Mouse (Mus musculus): ENCODE results near the gene Dhx40. TPM values are rescaled to one million over a fixed set of nuclear protein-coding genes. Genes with fewer than 3 reads are reported as not detected.
"Not testable (repeated sequence)": the region's sequence is repeated elsewhere in the genome, so short reads cannot be mapped to it uniquely, and the experiment has no call there.

The Dhx40 gene
- polyA plus RNA-seq, 1 experiment from 2014 or later: 38.3 TPM

DNA sequence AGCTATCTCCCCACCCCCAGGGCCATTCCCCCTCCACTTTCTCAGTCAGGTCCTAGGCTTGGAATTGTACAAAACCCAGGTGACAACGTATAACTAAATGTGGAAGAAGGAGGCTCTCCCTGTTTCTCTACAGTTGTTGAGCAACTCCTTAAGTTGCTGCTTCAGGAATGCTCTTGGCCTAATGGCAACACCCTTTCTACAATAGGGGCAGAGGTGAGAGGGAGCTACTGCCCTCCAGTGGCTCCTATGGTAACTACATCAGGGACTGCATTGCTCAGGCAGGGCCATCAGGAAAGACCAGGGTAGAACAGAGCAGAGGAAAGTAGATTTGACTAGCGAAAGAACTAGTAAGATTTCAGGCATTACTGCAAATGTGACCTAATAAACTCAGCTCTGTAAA is 28.8 kb upstream of the Dhx40 start:
- WGBS: 42% methylated on average over 2 of the region's 2 CpGs
- no peaks in the 10 kb centered on the region for H3K9me3 ChIP-seq (replicated peaks)
- no peak overlapping the region for H3K4me3 ChIP-seq
- H3K27ac ChIP-seq: no peak overlapping the region
- H3K36me3 ChIP-seq (ENCODE audit: poor library complexity, severe bottlenecking): no peaks in the 10 kb centered on the region
- no peak overlapping the region for H3K9ac ChIP-seq
- peaks cover 24% of the 10 kb centered on the region for H3K4me1 ChIP-seq
- no peak for ATAC-seq
- H3K4me2 ChIP-seq: no peak overlapping the region
- H3K27me3 ChIP-seq: no peaks in the 10 kb centered on the region

DNA sequence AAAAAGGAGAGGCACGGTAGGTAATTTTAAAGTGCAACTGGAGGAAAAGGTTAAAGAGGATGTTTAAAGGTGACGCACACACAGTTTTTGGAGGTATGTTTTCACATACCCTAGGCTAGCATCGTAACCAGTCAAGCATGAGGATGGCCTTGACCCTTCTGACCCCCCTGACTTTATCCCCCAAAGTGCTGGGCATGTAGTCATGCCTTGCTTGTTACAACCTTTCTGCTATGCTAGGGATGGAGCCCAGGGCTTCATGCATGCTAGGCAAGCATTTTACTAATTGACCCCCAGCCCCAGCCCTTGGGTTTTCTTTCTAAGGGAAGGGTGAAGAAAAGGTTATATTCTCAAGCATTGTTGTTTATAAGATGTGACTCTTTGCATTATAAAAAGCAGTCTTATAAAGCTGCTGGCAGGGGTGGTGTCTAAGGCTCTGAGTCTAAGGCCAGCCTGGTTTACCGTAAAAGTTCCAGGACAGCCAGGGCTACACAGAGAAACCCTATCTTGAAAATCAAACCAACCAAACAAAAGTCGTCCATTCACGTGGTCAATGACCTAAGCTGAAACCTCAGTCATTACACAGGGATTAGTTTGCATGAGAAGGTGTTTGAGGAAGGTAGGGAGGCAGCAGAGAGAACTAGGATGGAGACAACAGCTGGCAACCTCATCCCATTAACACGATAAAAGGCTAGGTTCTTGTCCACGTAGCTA is 27.2 kb upstream of the Dhx40 start:
- ATAC-seq: no peak
- H3K4me3 ChIP-seq: no peak overlapping the region
- no peaks in the 10 kb centered on the region for H3K36me3 ChIP-seq (ENCODE audit: poor library complexity, severe bottlenecking)
- H3K4me1 ChIP-seq: peaks cover 9% of the 10 kb centered on the region
- no peak overlapping the region for H3K9ac ChIP-seq
- no peak overlapping the region for H3K4me2 ChIP-seq
- no peaks in the 10 kb centered on the region for H3K27me3 ChIP-seq
- H3K27ac ChIP-seq: no peak overlapping the region
- H3K9me3 ChIP-seq (replicated peaks): no peaks in the 10 kb centered on the region
- WGBS: 55% methylated on average over 8 of the region's 8 CpGs

DNA sequence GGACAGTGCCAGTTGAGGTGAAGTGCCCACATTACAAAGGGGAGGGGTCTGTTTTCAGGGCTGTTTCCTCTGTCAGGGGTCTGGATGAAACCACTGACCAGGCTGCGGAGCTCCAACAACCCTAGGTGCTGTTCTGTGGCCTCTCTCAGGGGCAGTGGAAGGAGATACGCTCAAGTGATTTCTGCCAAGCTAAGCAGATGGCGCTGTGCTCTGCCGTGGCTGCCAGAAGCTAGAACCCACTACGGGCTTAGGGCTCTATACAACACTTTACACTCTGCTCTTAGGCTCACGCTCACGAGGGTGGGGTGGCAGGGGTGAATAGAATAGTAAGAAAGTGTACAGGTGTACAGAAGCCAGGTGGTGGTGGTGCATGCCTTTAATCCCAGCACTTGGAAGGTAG is 26.5 kb upstream of the Dhx40 start:
- H3K9ac ChIP-seq: no peak overlapping the region
- ATAC-seq: no peak
- 0 out of 2 replicates have a peak, but pooled peaks cover 2% of the 10 kb centered on the region for H3K4me1 ChIP-seq
- H3K4me3 ChIP-seq: no peak overlapping the region
- H3K4me2 ChIP-seq: no peak overlapping the region
- no peak overlapping the region for H3K27ac ChIP-seq
- no peaks in the 10 kb centered on the region for H3K9me3 ChIP-seq (replicated peaks)
- no peaks in the 10 kb centered on the region for H3K27me3 ChIP-seq
- WGBS: 85% methylated on average over 7 of the region's 7 CpGs
- H3K36me3 ChIP-seq (ENCODE audit: poor library complexity, severe bottlenecking): no peaks in the 10 kb centered on the region

DNA sequence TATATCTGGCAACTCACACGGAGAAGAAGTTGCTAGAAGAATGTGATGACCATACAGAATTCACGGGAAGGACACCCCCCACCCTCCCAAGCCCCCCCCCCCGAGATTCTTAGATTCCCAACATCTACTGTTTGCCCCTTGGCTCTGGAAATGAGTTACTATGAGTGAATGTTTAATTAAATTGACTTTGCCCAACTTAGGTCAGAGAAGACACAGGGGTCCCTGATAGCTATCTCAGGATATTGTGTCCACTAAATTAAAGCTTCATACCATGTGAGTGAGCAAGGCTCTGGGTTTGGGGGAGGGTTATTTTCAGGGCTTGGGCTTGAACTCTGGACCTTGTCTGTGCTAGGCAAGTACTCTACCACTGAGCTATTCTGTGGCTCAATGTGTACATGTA is 25.6 kb upstream of the Dhx40 start:
- H3K27me3 ChIP-seq: no peaks in the 10 kb centered on the region
- no peak overlapping the region for H3K4me2 ChIP-seq
- no peak overlapping the region for H3K4me3 ChIP-seq
- H3K27ac ChIP-seq: no peak overlapping the region
- H3K36me3 ChIP-seq (ENCODE audit: poor library complexity, severe bottlenecking): no peaks in the 10 kb centered on the region
- H3K9me3 ChIP-seq (replicated peaks): no peaks in the 10 kb centered on the region
- ATAC-seq: no peak
- WGBS: 76% methylated on average over 3 of the region's 3 CpGs
- no peaks in the 10 kb centered on the region for H3K4me1 ChIP-seq
- no peak overlapping the region for H3K9ac ChIP-seq

DNA sequence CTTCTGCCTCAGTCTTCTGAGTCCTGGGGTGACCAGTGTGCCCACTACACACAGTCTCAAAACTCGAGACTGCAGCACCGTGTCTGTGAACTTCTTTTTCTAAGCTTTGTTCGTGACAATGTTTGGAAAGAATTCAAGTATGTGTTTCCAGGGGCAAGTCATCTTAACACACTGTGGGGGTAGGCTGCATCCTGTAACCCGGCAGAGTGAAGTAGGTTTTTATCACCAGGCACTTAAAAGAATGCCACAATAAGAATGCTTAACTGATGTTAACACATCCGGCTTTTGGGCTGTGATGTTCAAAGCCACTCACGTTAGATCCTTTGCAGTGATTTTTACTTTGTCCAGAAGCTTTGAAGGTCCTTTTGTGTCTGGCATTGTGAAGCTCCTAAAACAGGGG is 20.9 kb upstream of the Dhx40 start:
- WGBS: 75% methylated on average over 6 of the region's 6 CpGs
- no peak for ATAC-seq
- Histone ChIP-seq H3K4me3 (no peak overlapping the region), H3K27me3 (no peaks in the 10 kb centered on the region), H3K9ac (no peak overlapping the region), H3K27ac (no peak overlapping the region), H3K36me3 (ENCODE audit: poor library complexity, severe bottlenecking) (no peaks in the 10 kb centered on the region), H3K9me3 (replicated peaks) (no peaks in the 10 kb centered on the region), H3K4me2 (no peak overlapping the region), H3K4me1 (no peaks in the 10 kb centered on the region)

DNA sequence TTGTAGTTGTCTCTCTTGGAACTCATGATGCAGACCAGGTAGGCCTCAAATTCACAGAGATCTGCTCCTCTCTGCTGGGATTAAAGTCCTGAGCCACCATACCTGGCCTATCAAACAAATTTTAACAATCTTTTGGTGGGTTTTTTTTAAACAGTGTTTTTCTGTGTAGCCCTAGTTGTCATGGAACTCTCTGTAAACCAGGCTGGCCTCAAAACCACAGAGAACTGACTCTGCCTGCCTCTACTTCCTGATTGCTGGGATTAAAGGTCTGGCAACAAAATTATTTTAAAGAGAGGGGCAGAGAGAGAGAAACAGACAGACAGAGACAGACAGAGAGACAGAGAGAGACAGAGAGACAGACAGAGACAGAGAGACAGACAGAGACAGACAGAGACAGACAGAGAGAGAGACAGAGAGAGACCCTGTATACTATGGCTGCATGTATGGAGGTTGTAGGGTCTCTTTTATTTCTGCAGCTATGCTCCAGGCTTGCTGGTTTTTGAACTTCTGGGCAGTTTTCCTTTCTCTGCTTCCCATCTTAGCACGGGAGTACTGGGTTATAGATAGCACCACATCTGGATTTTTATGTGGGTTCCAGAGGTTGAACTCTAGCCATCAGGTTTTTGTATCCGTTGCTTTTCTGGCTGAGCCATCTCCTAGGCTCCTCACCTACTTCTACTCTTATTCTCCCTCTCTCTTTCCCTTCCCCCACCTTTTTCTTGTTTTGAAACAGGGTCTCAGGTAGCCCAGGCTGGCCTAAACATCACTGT is 20.1 kb upstream of the Dhx40 start:
- Histone ChIP-seq H3K4me2 (no peak overlapping the region), H3K9me3 (replicated peaks) (no peaks in the 10 kb centered on the region), H3K9ac (no peak overlapping the region), H3K27me3 (no peaks in the 10 kb centered on the region), H3K27ac (no peak overlapping the region), H3K4me1 (no peaks in the 10 kb centered on the region), H3K36me3 (ENCODE audit: poor library complexity, severe bottlenecking) (no peaks in the 10 kb centered on the region), H3K4me3 (no peak overlapping the region)
- WGBS: 89% methylated on average over 2 of the region's 2 CpGs
- no peak for ATAC-seq

DNA sequence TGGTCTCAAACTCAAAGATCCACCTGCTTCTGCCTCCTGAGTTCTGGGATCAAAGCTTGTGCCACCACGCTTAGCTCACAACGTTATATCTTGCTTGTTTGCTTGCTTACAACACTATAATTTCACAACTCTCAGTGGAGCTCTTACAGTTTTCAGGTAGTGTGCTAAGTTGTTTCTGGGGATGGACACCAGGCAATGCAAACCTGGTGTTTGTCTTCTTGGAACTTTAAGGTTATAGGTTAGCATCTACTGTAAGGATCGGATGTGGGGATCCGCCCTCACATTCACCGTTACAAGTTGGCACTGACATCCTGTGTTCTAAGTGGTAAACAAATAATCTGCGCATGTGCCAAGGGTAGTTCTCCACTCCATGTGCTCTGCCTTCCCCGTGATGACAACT is 16.9 kb upstream of the Dhx40 start:
- ATAC-seq: no peak
- 91% methylated on average over 7 of the region's 7 CpGs for WGBS
- no peak overlapping the region for H3K4me3 ChIP-seq
- no peak overlapping the region for H3K9ac ChIP-seq
- no peaks in the 10 kb centered on the region for H3K27me3 ChIP-seq
- no peaks in the 10 kb centered on the region for H3K9me3 ChIP-seq (replicated peaks)
- no peak overlapping the region for H3K27ac ChIP-seq
- H3K4me1 ChIP-seq: peaks cover 5% of the 10 kb centered on the region
- H3K36me3 ChIP-seq (ENCODE audit: poor library complexity, severe bottlenecking): no peaks in the 10 kb centered on the region
- no peak overlapping the region for H3K4me2 ChIP-seq

DNA sequence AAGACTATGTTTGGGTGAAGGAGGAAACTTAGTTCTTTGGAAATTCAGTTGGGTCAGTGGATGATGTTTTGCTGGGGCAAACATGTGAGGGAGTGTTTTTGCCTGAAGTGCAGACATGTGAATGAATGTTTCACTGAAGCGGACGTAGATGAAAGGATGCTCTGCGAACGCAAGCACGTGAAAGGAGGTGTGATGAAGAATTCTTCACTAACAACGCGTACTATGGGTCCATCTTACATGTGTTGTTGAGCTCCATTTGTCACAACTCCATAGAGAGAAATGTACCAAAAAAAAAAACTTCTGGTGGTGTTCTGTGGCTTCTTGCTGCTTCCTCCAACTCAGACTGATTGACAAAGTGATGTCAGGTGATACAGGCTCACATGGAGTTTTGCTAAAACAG is 15.0 kb upstream of the Dhx40 start:
- 77% methylated on average over 7 of the region's 7 CpGs for WGBS
- no peaks in the 10 kb centered on the region for H3K9me3 ChIP-seq (replicated peaks)
- peaks cover 16% of the 10 kb centered on the region for H3K4me1 ChIP-seq
- no peak overlapping the region for H3K4me2 ChIP-seq
- H3K36me3 ChIP-seq (ENCODE audit: poor library complexity, severe bottlenecking): no peaks in the 10 kb centered on the region
- no peak overlapping the region for H3K27ac ChIP-seq
- H3K27me3 ChIP-seq: no peaks in the 10 kb centered on the region
- H3K9ac ChIP-seq: no peak overlapping the region
- H3K4me3 ChIP-seq: no peak overlapping the region
- ATAC-seq: no peak

DNA sequence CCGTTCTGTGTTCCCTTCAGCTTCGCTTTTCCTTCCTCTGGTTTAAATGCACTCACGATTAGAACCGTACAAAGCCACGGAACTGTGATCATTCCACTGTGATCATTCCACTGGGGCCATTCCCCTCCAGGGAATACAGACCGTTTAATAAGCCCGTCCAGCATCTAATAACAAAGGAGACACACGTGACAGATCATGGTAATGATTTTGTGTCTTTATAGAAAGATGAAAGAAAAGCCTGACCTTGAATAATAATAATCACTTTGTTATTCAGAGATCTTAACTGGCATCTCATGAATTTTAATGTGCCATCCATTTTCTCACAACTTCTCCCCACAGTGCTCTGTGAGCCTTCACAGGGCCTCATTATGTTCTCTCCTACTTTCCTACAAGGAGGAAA is 12.0 kb upstream of the Dhx40 start:
- H3K27ac ChIP-seq: peak overlapping the region; percentile 75
- no peak overlapping the region for H3K9ac ChIP-seq
- no peaks in the 10 kb centered on the region for H3K9me3 ChIP-seq (replicated peaks)
- H3K36me3 ChIP-seq (ENCODE audit: poor library complexity, severe bottlenecking): no peaks in the 10 kb centered on the region
- 8% methylated on average over 8 of the region's 8 CpGs for WGBS
- peak; percentile 62; the same call in 1 of the 2 replicates for ATAC-seq
- H3K4me2 ChIP-seq: peak overlapping the region; percentile 10
- H3K27me3 ChIP-seq: no peaks in the 10 kb centered on the region
- no peak overlapping the region for H3K4me3 ChIP-seq
- H3K4me1 ChIP-seq: peaks cover 16% of the 10 kb centered on the region

DNA sequence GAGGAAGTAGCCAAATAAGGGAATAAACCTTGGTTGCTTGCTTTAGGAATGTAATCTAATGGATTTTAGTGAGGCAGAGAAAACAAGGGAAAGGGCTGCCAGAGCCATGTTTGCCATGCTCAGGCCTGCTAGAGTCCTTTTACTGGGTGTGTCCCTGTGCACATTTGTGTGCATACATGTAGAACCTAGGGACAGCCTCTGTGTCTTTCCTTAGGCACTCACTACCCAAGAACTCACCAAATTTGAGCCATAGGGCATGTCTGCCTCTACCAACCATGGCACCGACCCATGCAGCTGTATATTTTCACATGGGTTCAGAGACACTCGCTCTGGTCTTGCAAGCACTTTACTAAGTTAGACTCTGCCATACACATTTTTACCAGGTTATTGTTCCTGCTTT is 11.4 kb upstream of the Dhx40 start:
- H3K9ac ChIP-seq: no peak overlapping the region
- 74% methylated on average over 2 of the region's 2 CpGs for WGBS

DNA sequence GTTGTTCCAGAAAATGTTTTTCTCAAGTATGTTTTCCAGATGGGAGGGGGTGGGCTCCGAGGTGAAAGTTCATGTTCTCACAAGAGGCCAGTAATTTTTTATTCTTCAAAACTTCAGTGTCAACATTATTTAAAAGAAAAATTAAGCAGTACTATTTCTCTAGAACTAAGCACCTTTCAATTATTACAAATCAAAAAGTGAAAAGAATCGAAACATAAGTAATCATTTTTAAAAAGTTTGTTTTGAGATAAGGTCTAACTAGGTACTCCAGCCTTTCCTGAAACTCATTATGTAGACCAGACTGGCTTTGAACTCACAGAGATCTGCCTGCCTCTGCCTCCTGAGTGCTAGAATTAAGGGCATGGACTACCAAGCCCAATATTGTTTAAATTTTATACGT is 8.7 kb upstream of the Dhx40 start:
- H3K4me2 ChIP-seq; H3K36me3 ChIP-seq (ENCODE audit: poor library complexity, severe bottlenecking); H3K27me3 ChIP-seq; H3K27ac ChIP-seq; H3K9ac ChIP-seq; H3K9me3 ChIP-seq (replicated peaks); ATAC-seq; H3K4me3 ChIP-seq: not testable (repeated sequence)
- H3K4me1 ChIP-seq: peaks cover 16% of the 10 kb centered on the region
- 95% methylated on average over 3 of the region's 3 CpGs for WGBS

More for the DNA sequence above, 11.4 kb upstream of the Dhx40 start:
- H3K4me3 ChIP-seq: no peak overlapping the region
- no peak for ATAC-seq
- no peaks in the 10 kb centered on the region for H3K27me3 ChIP-seq
- H3K27ac ChIP-seq: peak overlapping the region; percentile 75
- peak overlapping the region; percentile 10 for H3K4me2 ChIP-seq
- H3K36me3 ChIP-seq (ENCODE audit: poor library complexity, severe bottlenecking): no peaks in the 10 kb centered on the region
- H3K4me1 ChIP-seq: peaks cover 16% of the 10 kb centered on the region
- H3K9me3 ChIP-seq (replicated peaks): no peaks in the 10 kb centered on the region

DNA sequence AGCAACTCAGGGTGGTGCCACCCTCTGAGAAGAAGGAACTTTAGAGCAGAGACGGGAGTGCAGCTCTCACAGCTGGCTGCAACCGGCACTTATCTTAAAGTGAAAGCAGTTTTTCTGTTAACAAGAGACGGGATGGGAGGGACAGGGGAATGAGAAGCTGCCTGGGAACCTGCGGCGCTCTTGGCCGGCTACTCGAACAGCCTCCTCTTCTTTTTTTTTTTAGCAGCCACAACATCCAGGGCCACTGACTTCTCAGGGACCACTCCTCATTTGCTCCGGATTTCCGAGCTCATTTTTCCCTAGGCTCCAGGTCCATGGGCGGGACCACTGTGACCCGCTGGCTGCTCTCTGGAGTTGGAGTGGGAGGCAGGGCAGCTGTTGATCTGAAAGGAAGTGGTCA is 6.9 kb upstream of the Dhx40 start:
- not testable (repeated sequence) for ATAC-seq; H3K27me3 ChIP-seq; H3K4me3 ChIP-seq; H3K9ac ChIP-seq; H3K9me3 ChIP-seq (replicated peaks); H3K36me3 ChIP-seq (ENCODE audit: poor library complexity, severe bottlenecking); H3K27ac ChIP-seq; H3K4me2 ChIP-seq
- WGBS: 8% methylated on average over 4 of the region's 11 CpGs
- H3K4me1 ChIP-seq: peaks cover 11% of the 10 kb centered on the region
